18 mouse cellular contexts compared by ENCODE assay signal in the genomic region with DNA sequence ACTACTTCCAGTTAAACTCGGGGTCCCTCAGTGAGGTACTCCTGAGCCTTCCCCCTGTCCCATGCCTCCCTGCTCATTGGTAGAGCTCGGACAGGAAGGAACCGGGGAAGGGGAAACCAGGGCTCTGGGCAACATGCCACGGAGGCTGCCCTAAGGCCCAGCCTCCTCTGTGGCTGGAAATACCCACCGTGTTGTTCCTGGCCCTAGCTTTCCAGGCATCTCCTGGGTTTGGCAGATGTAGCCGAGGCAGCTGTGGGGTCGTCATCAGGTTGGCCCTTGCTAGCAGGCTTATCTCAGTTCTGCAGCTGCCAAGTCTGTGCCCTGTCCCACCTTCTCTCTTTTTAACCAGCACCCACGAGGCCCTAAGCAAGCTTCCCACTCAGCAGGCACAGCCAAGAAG. TPM values are rescaled to one million over a fixed set of nuclear protein-coding genes. Genes with fewer than 3 reads are reported as not detected.
DNase-seq lines count a peak whose midpoint lies in the region; ATAC-seq lines count a peak whose summit lies in the region.
"Had no signal": no experiment of that assay in that cellular context is flagged by ENCODE, and none has a peak within 500 bp of the region (broad histone marks: within the 10 kb centered on the region; RNA-seq: fewer than 3 reads in every experiment).

No protein-coding gene starts in this region.

- H3K4me1 ChIP-seq in heart, embryonic 11.5 days (ENCODE audit: control insufficient read depth, insufficient read depth, low read length): peaks cover 29% of the 10 kb centered on the region
- peaks cover 56% of the 10 kb centered on the region for H3K4me1 ChIP-seq in kidney, embryonic 15.5 days
- peaks cover 41% of the 10 kb centered on the region for H3K4me1 ChIP-seq in liver, embryonic 16.5 days (ENCODE audit: control insufficient read depth, low read depth, low read length)

- H3K4me3 ChIP-seq in heart, embryonic 11.5 days (ENCODE audit: low read depth, low read length): no peak overlapping the region
- no peak overlapping the region for H3K4me3 ChIP-seq in kidney, embryonic 15.5 days (replicated peaks)
- H3K4me3 ChIP-seq in liver, embryonic 16.5 days (ENCODE audit: low read depth, low read length): no peak overlapping the region
- H3K4me3 ChIP-seq: layer of hippocampus, adult 2 months; limb, embryonic 12.5 days had no signal

- H3K27me3 ChIP-seq in heart, embryonic 11.5 days (ENCODE audit: control insufficient read depth, insufficient read depth, low read length): peaks cover 55% of the 10 kb centered on the region
- peaks cover 59% of the 10 kb centered on the region for H3K27me3 ChIP-seq in kidney, embryonic 15.5 days
- peaks cover 51% of the 10 kb centered on the region for H3K27me3 ChIP-seq in liver, embryonic 16.5 days (ENCODE audit: control insufficient read depth, insufficient read depth, low read depth, low read length)

- peak; percentile 95 for DNase-seq in heart, adult 11 months
- peak; percentile 52 to 69 for DNase-seq in kidney, postnatal 25 days
- no peak for DNase-seq in spleen, postnatal 14 days (ENCODE audit: low spot score in 2 of 2)
- no peak for DNase-seq in embryo, embryonic 10.5 days (ENCODE audit: low spot score)
- DNase-seq: B cell, adult 2 months; cerebellum, adult 9-10 months; kidney, adult 11 months; right cerebral cortex, postnatal 14 days had no signal

- no peak for ATAC-seq in heart, embryonic 11.5 days (replicated peaks; ENCODE audit: insufficient number of reproducible peaks, low FRiP score, low TSS enrichment)
- ATAC-seq in kidney, embryonic 15.5 days (replicated peaks; ENCODE audit: low FRiP score): no peak
- peak; percentile 10; the same call in 1 of the 2 replicates for ATAC-seq in granulocyte monocyte progenitor cell, adult 5-6 weeks (replicated peaks; ENCODE audit: poor library complexity, severe bottlenecking)
- ATAC-seq in liver, embryonic 16.5 days (ENCODE audit: low read depth): peak; percentile 61
- ATAC-seq: forebrain, embryonic 14.5 days; midbrain, embryonic 16.5 days had no signal

- 44% methylated on average over 8 of the region's 8 CpGs for WGBS in heart, embryonic 11.5 days (ENCODE audit: insufficient replicate concordance)
- WGBS in kidney, embryonic 15.5 days: 64% methylated on average over 8 of the region's 8 CpGs
- WGBS in liver, embryonic 16.5 days (ENCODE audit: insufficient replicate concordance): 29% methylated on average over 8 of the region's 8 CpGs

- H3K9ac ChIP-seq in heart, embryonic 11.5 days (ENCODE audit: low read depth, low read length): no peak overlapping the region
- no peak overlapping the region for H3K9ac ChIP-seq in kidney, embryonic 15.5 days
- H3K9ac ChIP-seq in liver, embryonic 16.5 days (ENCODE audit: low read depth, low read length): no peak overlapping the region
- H3K9ac ChIP-seq: hindbrain, embryonic 14.5 days; limb, embryonic 12.5 days had no signal

- H3K9me3 ChIP-seq in heart, embryonic 11.5 days (replicated peaks; ENCODE audit: control insufficient read depth, low read length): no peaks in the 10 kb centered on the region
- H3K9me3 ChIP-seq in kidney, embryonic 15.5 days (replicated peaks): 0 out of 2 replicates have a peak, but pooled peaks cover 3% of the 10 kb centered on the region
- H3K9me3 ChIP-seq in liver, embryonic 16.5 days (replicated peaks; ENCODE audit: control insufficient read depth, low read length): no peaks in the 10 kb centered on the region
- H3K9me3 ChIP-seq: limb, embryonic 12.5 days had no signal

- H3K4me2 ChIP-seq in heart, embryonic 11.5 days: no peak overlapping the region
- no peak overlapping the region for H3K4me2 ChIP-seq in kidney, embryonic 15.5 days
- no peak overlapping the region for H3K4me2 ChIP-seq in liver, embryonic 16.5 days (ENCODE audit: low read depth, low read length)
- H3K4me2 ChIP-seq: hindbrain, embryonic 14.5 days; limb, embryonic 12.5 days had no signal

- no peak overlapping the region for H3K27ac ChIP-seq in heart, embryonic 11.5 days (ENCODE audit: low read depth, low read length)
- H3K27ac ChIP-seq in kidney, embryonic 15.5 days: no peak overlapping the region
- H3K27ac ChIP-seq in liver, embryonic 16.5 days (ENCODE audit: low read length): no peak overlapping the region
- H3K27ac ChIP-seq: hindbrain, embryonic 14.5 days; layer of hippocampus, adult 2 months; limb, embryonic 12.5 days; macrophage had no signal

- H3K36me3 ChIP-seq in heart, embryonic 11.5 days (ENCODE audit: control insufficient read depth, insufficient read depth, low read length): no peaks in the 10 kb centered on the region
- H3K36me3 ChIP-seq in kidney, embryonic 15.5 days: no peaks in the 10 kb centered on the region
- H3K36me3 ChIP-seq in liver, embryonic 16.5 days (ENCODE audit: control insufficient read depth, insufficient read depth): no peaks in the 10 kb centered on the region
- H3K36me3 ChIP-seq: limb, embryonic 12.5 days had no signal

RNA-seq across cellular contexts. Expression of a gene that starts 5.0 kb away (rescaled TPM):
- 3.7 and 5.0 TPM in 2 replicates for polyA plus RNA-seq in heart, embryonic 11.5 days (2014; fragmentation: Nextera tagmentation; extraction: Ambion mirVana)
- polyA plus RNA-seq in kidney, embryonic 15.5 days (2015; fragmentation: Nextera tagmentation; extraction: Ambion mirVana): 9.9 and 10.5 TPM in 2 replicates
- not detected in 2 replicates for total RNA-seq in granulocyte monocyte progenitor cell, adult 5-6 weeks (2014; fragmentation: Nextera tagmentation)
- total RNA-seq in granulocyte monocyte progenitor cell, adult 5-6 weeks (2017): not detected in 2 replicates
- 2.0 and 2.1 TPM in 2 replicates for polyA plus RNA-seq in liver, embryonic 16.5 days (2015; fragmentation: Nextera tagmentation; extraction: Ambion mirVana)
- polyA plus RNA-seq: macrophage had no signal

RNA-seq across cellular contexts. Expression of a gene that starts 30.5 kb away (rescaled TPM):
- polyA plus RNA-seq in heart, embryonic 11.5 days (2014; fragmentation: Nextera tagmentation; extraction: Ambion mirVana): 0.35 and 0.74 TPM in 2 replicates
- polyA plus RNA-seq in kidney, embryonic 15.5 days (2015; fragmentation: Nextera tagmentation; extraction: Ambion mirVana): 0.91 and 0.98 TPM in 2 replicates
- not detected in 2 replicates for total RNA-seq in granulocyte monocyte progenitor cell, adult 5-6 weeks (2014; fragmentation: Nextera tagmentation)
- total RNA-seq in granulocyte monocyte progenitor cell, adult 5-6 weeks (2017): not detected in 2 replicates
- 6.2 and 8.5 TPM in 2 replicates for polyA plus RNA-seq in liver, embryonic 16.5 days (2015; fragmentation: Nextera tagmentation; extraction: Ambion mirVana)

RNA-seq across cellular contexts. Expression of a gene that starts 32.0 kb away (rescaled TPM):
- polyA plus RNA-seq in heart, embryonic 11.5 days (2014; fragmentation: Nextera tagmentation; extraction: Ambion mirVana): 6.9 and 8.7 TPM in 2 replicates
- 17.6 and 19.6 TPM in 2 replicates for polyA plus RNA-seq in kidney, embryonic 15.5 days (2015; fragmentation: Nextera tagmentation; extraction: Ambion mirVana)
- total RNA-seq in granulocyte monocyte progenitor cell, adult 5-6 weeks (2014; fragmentation: Nextera tagmentation): 11.3 and 14.8 TPM in 2 replicates
- 17.2 and 21.1 TPM in 2 replicates for total RNA-seq in granulocyte monocyte progenitor cell, adult 5-6 weeks (2017)
- polyA plus RNA-seq in liver, embryonic 16.5 days (2015; fragmentation: Nextera tagmentation; extraction: Ambion mirVana): 5.5 and 6.3 TPM in 2 replicates

RNA-seq across cellular contexts. Expression of a gene that starts 49.5 kb away (rescaled TPM):
- polyA plus RNA-seq in heart, embryonic 11.5 days (2014; fragmentation: Nextera tagmentation; extraction: Ambion mirVana): not detected in 2 replicates
- 0.72 and 1.1 TPM in 2 replicates for polyA plus RNA-seq in kidney, embryonic 15.5 days (2015; fragmentation: Nextera tagmentation; extraction: Ambion mirVana)
- not detected in 2 replicates for total RNA-seq in granulocyte monocyte progenitor cell, adult 5-6 weeks (2014; fragmentation: Nextera tagmentation)
- 0.26 and 0.65 TPM in 2 replicates for total RNA-seq in granulocyte monocyte progenitor cell, adult 5-6 weeks (2017)
- polyA plus RNA-seq in liver, embryonic 16.5 days (2015; fragmentation: Nextera tagmentation; extraction: Ambion mirVana): 0.20 TPM in 1 of 2 replicates, not detected in the other

Comparison
In these comparisons a context has a peak if more than half of its experiments do, and no peak if none do; other contexts are left out.
1. DNase-seq: peak in heart, adult 11 months (single experiment) and kidney, postnatal 25 days (2 of 2); none in spleen, postnatal 14 days (0 of 2) and embryo, embryonic 10.5 days (single experiment).
2. ATAC-seq: peak in granulocyte monocyte progenitor cell, adult 5-6 weeks (single experiment) and liver, embryonic 16.5 days (single experiment); none in heart, embryonic 11.5 days (single experiment) and kidney, embryonic 15.5 days (single experiment).